Mouse (Mus musculus) skeletal muscle tissue, postnatal 0 days (tissue): ENCODE data around the gene Gm3558. TPM values are rescaled to one million over a fixed set of nuclear protein-coding genes. Genes with fewer than 3 reads are reported as not detected.

Source experiments
- polyA plus RNA-seq: library from polyadenylated mRNA; unstranded; fragments of >200 nt; fragmentation: Nextera tagmentation; extraction: Ambion mirVana; gene quantifications from 2 replicates; pipeline ENCODE4 v1.2.1, GENCODE M21; 2015

Gm3558 gene
- 0.30 TPM in 1 of 2 replicates, not detected in the other for polyA plus RNA-seq

GRCm38 (mm10) chr14:7568382-7568781 lies at the start of gene Gm3558:
Gm3558 (minus strand) TSS chr14:7568566.

DNA sequence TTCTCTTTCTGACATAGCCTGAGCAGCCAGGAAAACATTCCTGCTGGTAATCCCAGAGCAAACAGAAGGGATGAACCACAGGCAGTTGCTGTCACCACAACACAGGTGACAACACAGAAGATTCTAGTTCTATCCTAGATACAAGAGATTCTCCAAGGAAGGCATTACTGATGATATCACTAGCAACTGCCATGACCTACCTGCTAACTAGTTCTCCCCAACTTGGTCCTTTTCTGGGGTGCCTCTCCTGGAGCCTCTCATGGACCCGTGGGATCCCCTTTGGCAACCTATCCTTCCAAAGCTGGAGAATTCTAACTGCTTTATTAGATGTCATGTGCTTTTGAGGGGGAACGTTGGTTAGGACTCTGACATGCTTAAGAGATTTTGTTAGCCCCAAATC lies 27.1 kb upstream of the Gm3558 start, which contains the start of gene Gm10338:
Gene Gm10338, minus strand, starts transcription at position 101 of the 400 bp plus-strand sequence.

Other genes starting within 250 kb of the Gm3558 start
- not detected in 2 replicates for gene Gm5797, start 236.2 kb downstream of the Gm3558 start, polyA plus RNA-seq
- gene Gm8374, start 203.4 kb downstream of the Gm3558 start, polyA plus RNA-seq, result not detected in 2 replicates
- gene Gm3755, start 117.6 kb downstream of the Gm3558 start, polyA plus RNA-seq, result not detected in 2 replicates
- 0.16 TPM in 1 of 2 replicates, not detected in the other for gene Gm3752, start 84.8 kb downstream of the Gm3558 start, polyA plus RNA-seq
- gene Gm10338, start 27.0 kb upstream of the Gm3558 start, polyA plus RNA-seq, result not detected in 2 replicates
- not detected in 2 replicates for gene Gm10128, start 75.4 kb upstream of the Gm3558 start, polyA plus RNA-seq
- gene Gm26661, start 223.0 kb upstream of the Gm3558 start, polyA plus RNA-seq, result not detected in 2 replicates
- gene Flnb, start 249.4 kb upstream of the Gm3558 start, polyA plus RNA-seq, result 5.8 TPM in 2 replicates